Mouse (Mus musculus) inflammation-experienced regulatory T-cells, adult 16 weeks (primary cell): ENCODE results near the gene Fam71a. TPM values are rescaled to one million over a fixed set of nuclear protein-coding genes. Genes with fewer than 3 reads are reported as not detected.

Experiments used
- polyA plus RNA-seq: library from polyadenylated mRNA; unstranded; fragments of 100-300 nt; shearing (Covaris generic); gene quantifications from one replicate; pipeline ENCODE4 v1.2.1, GENCODE M21; 2017

The Fam71a gene
- polyA plus RNA-seq: not detected

GRCm38 (mm10) chr1:191164717-191165116 is at the start of gene Fam71a:
Gene Fam71a, minus strand, starts transcription at chr1:191164817.

Other genes starting within 250 kb of the Fam71a start
- 92.5 TPM for gene Angel2, start 239.7 kb downstream of the Fam71a start, polyA plus RNA-seq
- gene Vash2, start 185.5 kb downstream of the Fam71a start, polyA plus RNA-seq: 0.37 TPM
- 8.5 TPM for gene Flvcr1, start 138.7 kb downstream of the Fam71a start, polyA plus RNA-seq
- not detected for gene Spata45, start 128.2 kb downstream of the Fam71a start, polyA plus RNA-seq
- 14.1 TPM for gene Tatdn3, start 101.9 kb downstream of the Fam71a start, polyA plus RNA-seq
- 2.0 TPM for gene Nsl1, start 101.8 kb downstream of the Fam71a start, polyA plus RNA-seq
- 0.38 TPM for gene Batf3, start 67.0 kb downstream of the Fam71a start, polyA plus RNA-seq
- 0.24 TPM for gene Atf3, start 53.2 kb upstream of the Fam71a start, polyA plus RNA-seq
- 4.7 TPM for gene Nenf, start 153.4 kb upstream of the Fam71a start, polyA plus RNA-seq
- 33.7 TPM for gene Tmem206, start 161.1 kb upstream of the Fam71a start, polyA plus RNA-seq
- gene Ppp2r5a, start 238.5 kb upstream of the Fam71a start, polyA plus RNA-seq: 24.2 TPM